Mouse (Mus musculus): ENCODE measurements around the gene Aatk.

DNA sequence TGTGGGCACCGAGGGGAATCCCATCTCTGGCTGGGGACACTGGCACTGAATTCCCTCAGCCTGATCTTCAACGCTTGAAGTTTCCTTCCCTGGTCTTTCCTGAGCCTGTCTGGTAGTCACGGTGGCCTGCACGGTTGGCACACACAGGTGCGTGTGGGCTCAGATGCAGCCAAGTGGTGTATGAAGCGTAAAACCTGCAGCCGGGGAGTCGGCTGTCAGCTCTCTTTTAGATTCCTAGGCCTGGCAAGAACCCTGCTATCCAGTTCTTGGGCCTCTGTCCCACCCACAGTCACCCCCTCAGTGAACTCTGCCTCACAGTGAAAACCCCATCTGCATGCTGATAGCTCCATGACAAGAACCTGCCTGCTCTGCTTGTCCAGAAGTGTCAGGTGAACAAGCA lies 13.7 kb upstream of the Aatk start:
- no peak for TF ChIP-seq POLR2A (IDR thresholded peaks at IDR 0.05; ENCODE audit: control insufficient read depth, extremely low read depth, insufficient read depth, low read length, poor library complexity)
- TF ChIP-seq CTCF (IDR thresholded peaks at IDR 0.05; ENCODE audit: borderline replicate concordance, control insufficient read depth, extremely low read depth, insufficient read depth, low read length, poor library complexity): no peak

Measured in thymus, adult 2 months (tissue).